Mouse (Mus musculus): ENCODE data around the gene Ctsa. TPM values are rescaled to one million over a fixed set of nuclear protein-coding genes. Genes with fewer than 3 reads are reported as not detected.
"Not testable (repeated sequence)": the region's sequence is repeated elsewhere in the genome, so short reads cannot be mapped to it uniquely, and the experiment has no call there.

Gene Ctsa
- polyA plus RNA-seq, 1 experiment, result 25.9 TPM

DNA sequence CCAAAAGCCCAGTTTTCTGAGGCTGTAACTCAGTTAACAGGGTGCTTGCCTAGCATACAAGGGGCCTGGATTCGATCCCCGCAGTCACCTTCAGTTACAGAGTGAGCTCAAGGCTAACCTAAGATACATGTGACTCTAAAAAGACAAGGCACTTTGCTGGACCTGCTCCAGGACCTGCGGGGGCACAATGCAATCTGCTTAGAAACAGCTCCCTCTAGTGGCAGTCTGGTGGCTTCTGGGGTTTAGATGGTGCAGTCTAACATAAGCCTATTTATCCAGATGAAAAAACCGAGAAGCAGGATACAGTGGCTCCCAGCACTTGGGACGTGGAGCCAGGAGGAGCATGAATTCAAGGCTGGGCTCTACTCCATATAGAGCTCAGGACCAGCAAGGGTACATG, 38.4 kb upstream of the Ctsa start:
- H3K36me3 ChIP-seq (ENCODE audit: control insufficient read depth, insufficient read depth, low read length), result peaks cover 4% of the 10 kb centered on the region
- no peaks in the 10 kb centered on the region for H3K27me3 ChIP-seq (ENCODE audit: control insufficient read depth, insufficient read depth, low read length)
- no peak overlapping the region for H3K4me3 ChIP-seq (ENCODE audit: control insufficient read depth, low read depth, low read length)
- H3K27ac ChIP-seq (ENCODE audit: control insufficient read depth, insufficient read depth, low read depth, low read length), result no peak overlapping the region
- peaks cover 5% of the 10 kb centered on the region for H3K4me1 ChIP-seq (ENCODE audit: control insufficient read depth, insufficient read depth, low read length)
- no peak for TF ChIP-seq POLR2A (IDR thresholded peaks at IDR 0.05; ENCODE audit: control insufficient read depth, low read depth, low read length)
- TF ChIP-seq CTCF (IDR thresholded peaks at IDR 0.05; ENCODE audit: control insufficient read depth, insufficient read depth, insufficient replicate concordance, low read depth, low read length), result peak; percentile 67; the same call in 1 of the 2 replicates

GRCm38 (mm10) chr2:164795868-164796267, 36.8 kb upstream of the Ctsa start:
- Histone ChIP-seq H3K27ac (ENCODE audit: control insufficient read depth, insufficient read depth, low read depth, low read length) (no peak overlapping the region), H3K4me3 (ENCODE audit: control insufficient read depth, low read depth, low read length) (no peak overlapping the region), H3K4me1 (ENCODE audit: control insufficient read depth, insufficient read depth, low read length) (peaks cover 5% of the 10 kb centered on the region), H3K36me3 (ENCODE audit: control insufficient read depth, insufficient read depth, low read length) (peaks cover 4% of the 10 kb centered on the region), H3K27me3 (ENCODE audit: control insufficient read depth, insufficient read depth, low read length) (no peaks in the 10 kb centered on the region)
- TF ChIP-seq POLR2A (IDR thresholded peaks at IDR 0.05; ENCODE audit: control insufficient read depth, low read depth, low read length) (no peak), CTCF (IDR thresholded peaks at IDR 0.05; ENCODE audit: control insufficient read depth, insufficient read depth, insufficient replicate concordance, low read depth, low read length) (no peak)

DNA sequence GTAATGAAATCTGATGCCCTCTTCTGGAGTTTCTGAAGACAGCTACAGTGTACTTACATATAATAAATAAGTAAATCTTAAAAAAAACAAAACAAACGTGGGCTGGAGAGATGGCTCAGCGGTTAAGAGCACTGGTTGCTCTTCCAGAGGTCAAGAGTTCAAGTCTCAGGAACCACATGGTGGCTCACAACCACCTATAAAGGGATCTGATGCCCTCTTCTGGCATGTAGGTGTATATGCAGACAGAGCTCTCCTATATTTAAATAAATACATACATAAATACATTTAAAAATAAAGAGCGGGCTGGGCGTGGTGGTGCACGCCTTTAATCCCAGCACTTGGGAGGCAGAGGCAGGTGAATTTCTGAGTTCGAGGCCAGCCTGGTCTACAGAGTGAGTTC, 34.1 kb upstream of the Ctsa start:
- H3K27ac ChIP-seq (ENCODE audit: control insufficient read depth, insufficient read depth, low read depth, low read length); H3K27me3 ChIP-seq (ENCODE audit: control insufficient read depth, insufficient read depth, low read length); H3K4me1 ChIP-seq (ENCODE audit: control insufficient read depth, insufficient read depth, low read length); H3K4me3 ChIP-seq (ENCODE audit: control insufficient read depth, low read depth, low read length); H3K36me3 ChIP-seq (ENCODE audit: control insufficient read depth, insufficient read depth, low read length): not testable (repeated sequence)

DNA sequence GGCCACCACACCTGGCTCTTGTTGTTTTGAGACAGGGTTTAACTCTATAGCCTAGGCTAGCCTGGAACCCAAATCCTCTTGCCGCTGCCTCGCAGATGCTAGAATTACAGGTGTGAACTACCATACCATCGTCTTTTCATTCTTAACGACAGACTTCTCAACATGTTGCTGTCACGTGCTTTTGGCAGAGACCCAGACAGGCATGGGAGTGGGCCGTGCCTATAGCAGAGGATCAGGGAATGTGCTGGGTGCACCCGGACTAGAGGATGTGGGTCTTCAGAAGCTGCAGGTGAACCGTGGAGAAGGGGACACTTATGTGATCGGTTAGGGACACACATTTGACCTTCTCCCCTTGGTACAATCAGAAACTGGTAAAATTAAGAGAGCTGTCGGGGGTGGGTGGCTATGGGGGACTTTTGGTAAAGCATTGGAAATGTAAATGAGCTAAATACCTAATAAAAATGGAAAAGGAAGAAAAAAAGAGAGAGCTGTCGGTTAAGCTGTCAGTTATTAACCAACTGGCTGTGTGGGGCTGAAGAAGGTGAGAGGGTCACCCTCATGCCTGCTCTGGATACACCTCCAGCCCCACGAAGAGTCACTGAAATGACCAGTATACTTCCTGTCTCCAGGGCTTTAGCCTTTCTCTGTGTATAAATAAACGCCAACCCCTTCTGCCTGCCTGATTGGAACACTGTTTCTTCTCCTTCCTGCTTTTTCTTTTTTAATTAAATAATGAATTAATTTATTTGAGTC, 32.2 kb upstream of the Ctsa start:
- Histone ChIP-seq H3K36me3 (ENCODE audit: control insufficient read depth, insufficient read depth, low read length) (no peaks in the 10 kb centered on the region; the same call in 1 of the 2 replicates), H3K4me3 (ENCODE audit: control insufficient read depth, low read depth, low read length) (no peak overlapping the region), H3K27ac (ENCODE audit: control insufficient read depth, insufficient read depth, low read depth, low read length) (no peak overlapping the region), H3K27me3 (ENCODE audit: control insufficient read depth, insufficient read depth, low read length) (no peaks in the 10 kb centered on the region), H3K4me1 (ENCODE audit: control insufficient read depth, insufficient read depth, low read length) (peaks cover 13% of the 10 kb centered on the region)
- TF ChIP-seq CTCF (IDR thresholded peaks at IDR 0.05; ENCODE audit: control insufficient read depth, insufficient read depth, insufficient replicate concordance, low read depth, low read length) (no peak), POLR2A (IDR thresholded peaks at IDR 0.05; ENCODE audit: control insufficient read depth, low read depth, low read length) (no peak)

- peaks cover 17% of the 10 kb centered on the region for H3K4me1 ChIP-seq (ENCODE audit: control insufficient read depth, insufficient read depth, low read length)
- no peaks in the 10 kb centered on the region for H3K27me3 ChIP-seq (ENCODE audit: control insufficient read depth, insufficient read depth, low read length)
- no peak overlapping the region for H3K27ac ChIP-seq (ENCODE audit: control insufficient read depth, insufficient read depth, low read depth, low read length)
- H3K36me3 ChIP-seq (ENCODE audit: control insufficient read depth, insufficient read depth, low read length), result no peaks in the 10 kb centered on the region
- TF ChIP-seq CTCF (IDR thresholded peaks at IDR 0.05; ENCODE audit: control insufficient read depth, insufficient read depth, insufficient replicate concordance, low read depth, low read length) (no peak), POLR2A (IDR thresholded peaks at IDR 0.05; ENCODE audit: control insufficient read depth, low read depth, low read length) (no peak)
- peak overlapping the region; percentile 99 for H3K4me3 ChIP-seq (ENCODE audit: control insufficient read depth, low read depth, low read length)
Observed at GRCm38 (mm10) chr2:164803201-164803920, 29.3 kb upstream of the Ctsa start.

- H3K4me3 ChIP-seq (ENCODE audit: control insufficient read depth, low read depth, low read length), result peak overlapping the region; percentile 99
- TF ChIP-seq CTCF (IDR thresholded peaks at IDR 0.05; ENCODE audit: control insufficient read depth, insufficient read depth, insufficient replicate concordance, low read depth, low read length) (no peak), POLR2A (IDR thresholded peaks at IDR 0.05; ENCODE audit: control insufficient read depth, low read depth, low read length) (no peak)
- peak overlapping the region; percentile 95; the same call in 1 of the 2 replicates for H3K27ac ChIP-seq (ENCODE audit: control insufficient read depth, insufficient read depth, low read depth, low read length)
- no peaks in the 10 kb centered on the region for H3K27me3 ChIP-seq (ENCODE audit: control insufficient read depth, insufficient read depth, low read length)
- H3K4me1 ChIP-seq (ENCODE audit: control insufficient read depth, insufficient read depth, low read length), result peaks cover 17% of the 10 kb centered on the region
- no peaks in the 10 kb centered on the region for H3K36me3 ChIP-seq (ENCODE audit: control insufficient read depth, insufficient read depth, low read length)
Observed at GRCm38 (mm10) chr2:164803921-164804313, 28.8 kb upstream of the Ctsa start.

- no peaks in the 10 kb centered on the region for H3K27me3 ChIP-seq (ENCODE audit: control insufficient read depth, insufficient read depth, low read length)
- H3K4me1 ChIP-seq (ENCODE audit: control insufficient read depth, insufficient read depth, low read length), result peaks cover 17% of the 10 kb centered on the region
- no peak for TF ChIP-seq CTCF (IDR thresholded peaks at IDR 0.05; ENCODE audit: control insufficient read depth, insufficient read depth, insufficient replicate concordance, low read depth, low read length)
- TF ChIP-seq POLR2A (IDR thresholded peaks at IDR 0.05; ENCODE audit: control insufficient read depth, low read depth, low read length), result peak; percentile 55
- H3K4me3 ChIP-seq (ENCODE audit: control insufficient read depth, low read depth, low read length), result peak within 1 kb of the TSS; percentile 99
- no peaks in the 10 kb centered on the region for H3K36me3 ChIP-seq (ENCODE audit: control insufficient read depth, insufficient read depth, low read length)
- H3K27ac ChIP-seq (ENCODE audit: control insufficient read depth, insufficient read depth, low read depth, low read length), result peak within 1 kb of the TSS; percentile 95
Observed at GRCm38 (mm10) chr2:164804533-164805331, 27.9 kb upstream of the Ctsa start, which contains the start of the genes Acot8 and Zswim3. Acot8 (minus strand) TSS chr2:164804882. Zswim3 (plus strand) TSS chr2:164805098.
